Mouse (Mus musculus) myocyte (in vitro differentiated cells): ENCODE data around the gene Syf2. TPM values are rescaled to one million over a fixed set of nuclear protein-coding genes. Genes with fewer than 3 reads are reported as not detected.

Experiments used
- H3K27me3 ChIP-seq: one replicate; pipeline ENCODE4 v1.6.1; 2011; ENCODE audit not compliant: control insufficient read depth, insufficient read depth, insufficient read length
- H3K36me3 ChIP-seq: one replicate; pipeline ENCODE4 v1.6.1; 2011; ENCODE audit not compliant: control insufficient read depth, insufficient read depth
- H3K4me2 ChIP-seq: one replicate; pipeline ENCODE4 v1.6.1; 2011; ENCODE audit warnings: low read depth, control low read depth
- H3K4me3 ChIP-seq: one replicate; pipeline ENCODE4 v1.5.1; 2011; ENCODE audit warnings: mild to moderate bottlenecking, control low read depth, moderate library complexity
- H3K79me2 ChIP-seq: one replicate; pipeline ENCODE4 v1.6.1; 2011; ENCODE audit not compliant: control insufficient read depth, insufficient read depth
- H3ac ChIP-seq: one replicate; pipeline ENCODE4 v1.6.1; 2011; ENCODE audit not compliant: control insufficient read depth, insufficient read length
- CEBPB ChIP-seq: IDR thresholded peaks from 2 replicates; pipeline ENCODE4 v1.6.1; 2011; ENCODE audit warnings: mild to moderate bottlenecking, moderate library complexity; ENCODE audit not compliant: poor library complexity, insufficient read depth, severe bottlenecking
- E2F4 ChIP-seq: IDR thresholded peaks from one replicate; pipeline ENCODE4 v1.6.1; 2011; ENCODE audit warnings: mild to moderate bottlenecking, control low read depth, moderate library complexity; ENCODE audit not compliant: insufficient read depth
- MAX ChIP-seq: IDR thresholded peaks from one replicate; pipeline ENCODE4 v1.6.1; 2011; ENCODE audit warnings: low read depth, mild to moderate bottlenecking, control low read depth
- MYOD1 ChIP-seq, 3 experiments: IDR thresholded peaks; one replicate each; pipeline ENCODE4 v1.6.1; 2011; ENCODE audit warnings: control low read depth in 2 of 3, low read depth in 2 of 3, mild to moderate bottlenecking in 2 of 3, moderate library complexity in 1 of 3; ENCODE audit not compliant: insufficient read length in 2 of 3, control insufficient read depth in 1 of 3
- MYOG ChIP-seq, 3 experiments: IDR thresholded peaks; one replicate each; pipeline ENCODE4 v1.6.1; 2011; ENCODE audit warnings: control low read depth in 2 of 3, low read depth in 2 of 3, mild to moderate bottlenecking in 2 of 3; ENCODE audit not compliant: insufficient read length in 2 of 3, control insufficient read depth in 1 of 3, insufficient read depth in 1 of 3
- POLR2A ChIP-seq: IDR thresholded peaks from one replicate; pipeline ENCODE4 v1.6.1; 2011; ENCODE audit warnings: low read depth, mild to moderate bottlenecking, control low read depth, moderate library complexity; ENCODE audit not compliant: insufficient read length
- POLR2AphosphoS2 ChIP-seq: IDR thresholded peaks from one replicate; pipeline ENCODE4 v1.6.1; 2011; ENCODE audit warnings: low read depth, control low read depth; ENCODE audit not compliant: insufficient read length
- REST ChIP-seq: IDR thresholded peaks from one replicate; pipeline ENCODE4 v1.6.1; 2011; ENCODE audit warnings: mild to moderate bottlenecking, control low read depth, moderate library complexity; ENCODE audit not compliant: insufficient read depth, insufficient read length
- SRF ChIP-seq: IDR thresholded peaks from one replicate; pipeline ENCODE4 v1.6.1; 2011; ENCODE audit warnings: low read depth; ENCODE audit not compliant: control insufficient read depth, insufficient read length
- TCF12 ChIP-seq: IDR thresholded peaks from one replicate; pipeline ENCODE4 v1.6.1; 2011; ENCODE audit warnings: mild to moderate bottlenecking, control low read depth; ENCODE audit not compliant: poor library complexity, insufficient read depth, severe bottlenecking
- TCF3 ChIP-seq: IDR thresholded peaks from one replicate; pipeline ENCODE4 v1.6.1; 2011; ENCODE audit warnings: low read depth, control low read depth; ENCODE audit not compliant: insufficient read length
- USF1 ChIP-seq: IDR thresholded peaks from one replicate; pipeline ENCODE4 v1.6.1; 2011; ENCODE audit warnings: low read depth, mild to moderate bottlenecking, control low read depth, moderate library complexity
- polyA plus RNA-seq: library from polyadenylated mRNA; unstranded; fragments of >200 nt; fragmentation: generic; extraction: Trizol; gene quantifications from one replicate; pipeline ENCODE4 v1.2.1, GENCODE M21; 2012; ENCODE audit warnings: missing spikeins

The Syf2 gene
- polyA plus RNA-seq, 1 experiment, result 67.8 TPM

GRCm38 (mm10) chr4:134925206-134925605, 5.5 kb upstream of the Syf2 start:
- Histone ChIP-seq H3K4me3 (peak overlapping the region; percentile 79), H3K36me3 (peaks cover 43% of the 10 kb centered on the region), H3K4me2 (peak overlapping the region; percentile 90), H3K79me2 (peaks cover 33% of the 10 kb centered on the region), H3K27me3 (no peaks in the 10 kb centered on the region), H3ac (no peak overlapping the region)
- peak; percentile 65 for TF ChIP-seq POLR2AphosphoS2
- TF ChIP-seq POLR2A, result peak; percentile 18
- TF ChIP-seq MYOG (IDR thresholded peaks at IDR 0.05; ENCODE audit: control insufficient read depth in 1 of 3, insufficient read depth in 1 of 3, insufficient read length in 2 of 3, low read depth in 2 of 3), result no peak
- no peak for TF ChIP-seq CEBPB

GRCm38 (mm10) chr4:134927815-134928463, 2.8 kb upstream of the Syf2 start:
- Histone ChIP-seq H3ac (no peak overlapping the region), H3K27me3 (no peaks in the 10 kb centered on the region), H3K4me2 (no peak overlapping the region), H3K79me2 (peaks cover 48% of the 10 kb centered on the region), H3K36me3 (peaks cover 46% of the 10 kb centered on the region), H3K4me3 (no peak overlapping the region)
- TF ChIP-seq POLR2AphosphoS2, result peak; percentile 69
- no peak for TF ChIP-seq CEBPB

GRCm38 (mm10) chr4:134928464-134928836, 2.2 kb upstream of the Syf2 start:
- Histone ChIP-seq H3K4me2 (no peak overlapping the region), H3K79me2 (peaks cover 48% of the 10 kb centered on the region), H3K4me3 (no peak overlapping the region), H3K36me3 (peaks cover 51% of the 10 kb centered on the region), H3K27me3 (no peaks in the 10 kb centered on the region), H3ac (no peak overlapping the region)
- TF ChIP-seq TCF3 (no peak), POLR2AphosphoS2 (peak; percentile 88)

GRCm38 (mm10) chr4:134929536-134929935, 1.2 kb upstream of the Syf2 start:
- H3K36me3 ChIP-seq, result peaks cover 50% of the 10 kb centered on the region
- TF ChIP-seq E2F4 (no peak), REST (no peak), POLR2A (peak; percentile 25), TCF3 (no peak), POLR2AphosphoS2 (peak; percentile 63), MAX (no peak), MYOD1 (IDR thresholded peaks at IDR 0.05; ENCODE audit: control insufficient read depth in 1 of 3, insufficient read length in 2 of 3, low read depth in 2 of 3) (no peak), TCF12 (no peak), CEBPB (no peak), MYOG (IDR thresholded peaks at IDR 0.05; ENCODE audit: control insufficient read depth in 1 of 3, insufficient read depth in 1 of 3, insufficient read length in 2 of 3, low read depth in 2 of 3) (no peak), USF1 (no peak), SRF (no peak)
- H3K4me2 ChIP-seq, result no peak overlapping the region
- no peak overlapping the region for H3K4me3 ChIP-seq
- H3K27me3 ChIP-seq, result no peaks in the 10 kb centered on the region
- H3K79me2 ChIP-seq, result peaks cover 40% of the 10 kb centered on the region
- no peak overlapping the region for H3ac ChIP-seq

GRCm38 (mm10) chr4:134930190-134930589, 508 bp upstream of the Syf2 start:
- H3K4me2 ChIP-seq, result peak overlapping the region; percentile 84
- H3ac ChIP-seq, result peak overlapping the region; percentile 43
- TF ChIP-seq CEBPB (no peak), MYOG (IDR thresholded peaks at IDR 0.05; ENCODE audit: control insufficient read depth in 1 of 3, insufficient read depth in 1 of 3, insufficient read length in 2 of 3, low read depth in 2 of 3) (no peak), POLR2AphosphoS2 (no peak)
- peaks cover 33% of the 10 kb centered on the region for H3K79me2 ChIP-seq
- H3K4me3 ChIP-seq, result peak overlapping the region; percentile 44
- peaks cover 43% of the 10 kb centered on the region for H3K36me3 ChIP-seq
- no peaks in the 10 kb centered on the region for H3K27me3 ChIP-seq

GRCm38 (mm10) chr4:134937240-134938176, 6.8 kb downstream of the Syf2 start:
- no peak overlapping the region for H3ac ChIP-seq
- peaks cover 16% of the 10 kb centered on the region for H3K36me3 ChIP-seq
- no peak overlapping the region for H3K4me2 ChIP-seq
- no peaks in the 10 kb centered on the region for H3K27me3 ChIP-seq
- H3K79me2 ChIP-seq, result peaks cover under 1% of the 10 kb centered on the region
- TF ChIP-seq TCF12 (no peak), CEBPB (no peak), MYOD1 (IDR thresholded peaks at IDR 0.05; ENCODE audit: control insufficient read depth in 1 of 3, insufficient read length in 2 of 3, low read depth in 2 of 3) (no peak), POLR2AphosphoS2 (no peak), USF1 (no peak), MAX (no peak), E2F4 (no peak), MYOG (IDR thresholded peaks at IDR 0.05; ENCODE audit: control insufficient read depth in 1 of 3, insufficient read depth in 1 of 3, insufficient read length in 2 of 3, low read depth in 2 of 3) (no peak), REST (no peak), POLR2A (no peak), TCF3 (no peak), SRF (no peak)
- no peak overlapping the region for H3K4me3 ChIP-seq
